Mouse (Mus musculus) intestine, postnatal 0 days (tissue): Measurements from ENCODE around the gene Fut2. TPM values are rescaled to one million over a fixed set of nuclear protein-coding genes. Genes with fewer than 3 reads are reported as not detected.

Experiments used
- ATAC-seq: fragments of 200-750 bp; cut with Nextera tagmentation; 2 replicates; pipeline ENCODE4 v1.8.0; 2017; ENCODE audit warnings: mild to moderate bottlenecking, moderate TSS enrichment, moderate library complexity
- H3K27ac ChIP-seq: fragments of 300-500 bp; sonication (generic); 2 replicates; pipeline ENCODE4 v1.5.1; 2014; ENCODE audit warnings: mild to moderate bottlenecking, low read depth, low read length, moderate library complexity
- H3K27me3 ChIP-seq: fragments of 300-500 bp; sonication (generic); replicated peaks from 2 replicates; pipeline ENCODE4 v1.6.1; 2014; ENCODE audit warnings: low read length, mixed read lengths; ENCODE audit not compliant: control insufficient read depth, insufficient read depth
- H3K36me3 ChIP-seq: fragments of 300-500 bp; sonication (generic); 2 replicates; pipeline ENCODE4 v1.6.1; 2014; ENCODE audit warnings: mild to moderate bottlenecking, moderate library complexity; ENCODE audit not compliant: control insufficient read depth, insufficient read depth
- H3K4me1 ChIP-seq: fragments of 300-500 bp; sonication (generic); replicated peaks from 2 replicates; pipeline ENCODE4 v1.6.1; 2014; ENCODE audit warnings: antibody characterized with exemption, low read length, mixed read lengths; ENCODE audit not compliant: control insufficient read depth, insufficient read depth
- H3K4me2 ChIP-seq: fragments of 300-500 bp; sonication (generic); replicated peaks from 2 replicates; pipeline ENCODE4 v1.6.1; 2014; ENCODE audit warnings: low read depth, mild to moderate bottlenecking, moderate library complexity
- H3K4me3 ChIP-seq: fragments of 300-500 bp; sonication (generic); 2 replicates; pipeline ENCODE4 v1.5.1; 2014; ENCODE audit warnings: low read depth, low read length
- H3K9ac ChIP-seq: fragments of 300-500 bp; sonication (generic); 2 replicates; pipeline ENCODE4 v1.6.1; 2014; ENCODE audit warnings: mild to moderate bottlenecking, low read depth, low read length
- H3K9me3 ChIP-seq: fragments of 300-500 bp; sonication (generic); 2 replicates; pipeline ENCODE4 v1.6.1; 2016; ENCODE audit warnings: mixed run types; ENCODE audit not compliant: control insufficient read depth
- CTCF ChIP-seq: sonication (generic); IDR thresholded peaks from 2 replicates; pipeline ENCODE4 v1.5.1; 2016; ENCODE audit warnings: low read depth, mild to moderate bottlenecking, control low read depth, antibody characterized with exemption, moderate library complexity
- WGBS: fragments of 180-500 bp; shearing (Covaris S2); extraction: QIAGEN DNeasy Blood & Tissue Kit; methylation state at CpG from one replicate; pipeline ENCODE4 v1.1.7; 2014; 5-methylcytosine and 5-hydroxymethylcytosine counted together
- polyA plus RNA-seq: library from polyadenylated mRNA; unstranded; fragments of >200 nt; fragmentation: Nextera tagmentation; extraction: Ambion mirVana; gene quantifications from 2 replicates; pipeline ENCODE4 v1.2.1, GENCODE M21; 2015

The Fut2 gene
- polyA plus RNA-seq, 1 experiment from 2014 or later = 3.6 TPM

DNA sequence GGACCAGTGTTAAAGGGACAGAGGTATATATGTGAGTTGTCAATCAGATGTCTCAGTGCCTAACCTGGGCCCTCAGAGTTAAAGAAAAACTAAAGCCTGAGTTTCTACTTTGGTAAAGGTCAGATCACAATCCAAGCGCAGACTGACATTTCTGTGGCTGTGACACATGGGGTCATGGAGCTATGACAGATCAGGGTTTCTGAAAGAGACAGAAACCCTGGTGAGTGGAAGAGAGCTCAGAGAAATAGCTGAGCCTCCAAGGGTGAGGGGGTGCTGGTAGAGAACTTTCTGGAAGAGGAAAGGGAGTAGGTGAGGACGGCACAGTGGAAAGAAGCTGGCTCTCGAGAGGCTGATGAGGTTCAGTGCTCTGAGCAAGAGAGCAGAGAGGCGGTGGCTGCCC is 19.5 kb downstream of the Fut2 start:
- Histone ChIP-seq H3K4me3 (no peak overlapping the region), H3K4me1 (no peaks in the 10 kb centered on the region), H3K36me3 (no peaks in the 10 kb centered on the region), H3K9ac (no peak overlapping the region), H3K9me3 (no peaks in the 10 kb centered on the region), H3K27me3 (peaks cover 26% of the 10 kb centered on the region; the same call in 1 of the 2 replicates), H3K27ac (no peak overlapping the region), H3K4me2 (no peak overlapping the region)
- WGBS = 83% methylated on average over 4 of the region's 4 CpGs
- ATAC-seq = no peak
- TF ChIP-seq CTCF = no peak

GRCm38 (mm10) chr7:45645591-45645971 is 20.6 kb downstream of the Fut2 start:
- WGBS = 84% methylated on average over 7 of the region's 7 CpGs

DNA sequence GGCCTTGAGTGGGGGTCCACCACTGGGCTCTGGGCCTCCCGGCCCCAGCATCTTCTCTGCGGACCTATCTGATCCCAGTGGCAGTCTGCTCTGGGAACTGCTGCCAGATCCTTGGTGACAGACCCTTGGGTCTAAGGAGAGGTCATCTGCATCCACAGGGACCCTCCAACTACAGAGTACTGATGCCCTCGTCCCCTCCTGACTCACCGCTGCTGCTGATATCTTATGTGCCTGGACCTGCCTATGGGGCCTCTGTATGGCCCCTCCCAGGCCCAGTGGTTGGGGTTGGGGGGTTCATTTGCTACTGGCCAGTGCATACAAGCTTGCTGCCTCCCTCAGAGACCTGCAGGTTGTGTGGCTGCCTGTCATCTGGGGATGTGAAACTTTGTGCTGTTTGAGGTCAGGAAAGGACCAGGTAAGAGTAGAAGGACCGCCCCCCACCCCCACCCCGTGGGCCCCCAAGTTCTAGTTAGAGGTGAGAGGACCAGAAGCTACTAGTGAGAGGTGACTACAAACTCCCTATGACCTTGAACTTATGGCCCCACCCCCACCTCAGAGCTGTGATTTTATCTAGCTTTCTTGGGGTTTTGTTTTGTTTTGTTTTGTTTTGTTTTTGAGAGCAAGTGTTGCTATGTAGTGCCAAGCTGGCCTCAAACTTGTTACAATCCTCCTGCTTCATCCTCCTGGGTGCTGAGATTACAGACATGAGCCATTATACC is 21.2 kb downstream of the Fut2 start:
- no peak for TF ChIP-seq CTCF
- ATAC-seq = no peak
- Histone ChIP-seq H3K4me3 (no peak overlapping the region), H3K4me1 (no peaks in the 10 kb centered on the region), H3K27me3 (peaks cover 33% of the 10 kb centered on the region; the same call in 1 of the 2 replicates), H3K4me2 (peak overlapping the region; percentile 56; the same call in 1 of the 2 replicates), H3K9me3 (no peaks in the 10 kb centered on the region), H3K9ac (no peak overlapping the region), H3K36me3 (no peaks in the 10 kb centered on the region), H3K27ac (no peak overlapping the region)
- WGBS = 74% methylated on average over 6 of the region's 6 CpGs

More at GRCm38 (mm10) chr7:45645591-45645971, 20.6 kb downstream of the Fut2 start:
- Histone ChIP-seq H3K4me1 (no peaks in the 10 kb centered on the region), H3K9me3 (no peaks in the 10 kb centered on the region), H3K27ac (no peak overlapping the region), H3K36me3 (no peaks in the 10 kb centered on the region), H3K4me3 (no peak overlapping the region), H3K4me2 (no peak overlapping the region), H3K27me3 (peaks cover 30% of the 10 kb centered on the region; the same call in 1 of the 2 replicates), H3K9ac (no peak overlapping the region)
- no peak for TF ChIP-seq CTCF
- no peak for ATAC-seq

DNA sequence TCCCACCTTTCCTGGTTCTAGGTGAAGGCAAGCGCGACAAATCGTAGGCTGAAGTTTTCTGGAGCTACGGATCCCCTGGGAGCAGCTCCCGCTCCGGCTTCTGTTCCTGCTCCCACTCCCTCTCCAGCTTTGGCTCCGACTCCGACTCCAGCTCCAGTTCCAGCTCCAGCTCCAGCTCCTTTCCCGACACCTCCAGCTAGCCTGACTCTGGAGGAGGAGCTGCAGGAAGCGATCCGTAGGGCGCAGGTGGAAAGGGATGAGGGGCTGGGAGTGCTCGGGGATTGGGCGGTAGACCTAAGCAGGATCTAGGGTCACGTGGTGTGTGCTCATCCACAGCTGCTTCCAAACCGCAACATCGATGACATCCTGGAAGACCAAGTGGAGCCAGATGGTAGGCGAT is 22.0 kb downstream of the Fut2 start:
- Histone ChIP-seq H3K4me1 (no peaks in the 10 kb centered on the region), H3K4me3 (peak overlapping the region; percentile 25), H3K9ac (peak overlapping the region; percentile 22; the same call in 1 of the 2 replicates), H3K9me3 (no peaks in the 10 kb centered on the region), H3K36me3 (no peaks in the 10 kb centered on the region), H3K27me3 (peaks cover 40% of the 10 kb centered on the region; the same call in 1 of the 2 replicates), H3K27ac (peak overlapping the region; percentile 77), H3K4me2 (peak overlapping the region; percentile 56)
- TF ChIP-seq CTCF = no peak
- 21% methylated on average over 18 of the region's 18 CpGs for WGBS
- ATAC-seq = no peak

GRCm38 (mm10) chr7:45643441-45644178 is 22.6 kb downstream of the Fut2 start:
- TF ChIP-seq CTCF = no peak
- WGBS = 7% methylated on average over 28 of the region's 28 CpGs
- peaks cover 43% of the 10 kb centered on the region; the same call in 1 of the 2 replicates for H3K27me3 ChIP-seq
- peak overlapping the region; percentile 25 for H3K4me3 ChIP-seq
- H3K4me2 ChIP-seq = peak overlapping the region; percentile 56
- H3K4me1 ChIP-seq = no peaks in the 10 kb centered on the region
- ATAC-seq = peak; percentile 82
- H3K27ac ChIP-seq = peak overlapping the region; percentile 77
- no peaks in the 10 kb centered on the region for H3K9me3 ChIP-seq
- H3K36me3 ChIP-seq = no peaks in the 10 kb centered on the region
- peak overlapping the region; percentile 22; the same call in 1 of the 2 replicates for H3K9ac ChIP-seq

GRCm38 (mm10) chr7:45642503-45643255 is 23.5 kb downstream of the Fut2 start:
- WGBS = 42% methylated on average over 16 of the region's 16 CpGs
- Histone ChIP-seq H3K36me3 (no peaks in the 10 kb centered on the region), H3K9me3 (no peaks in the 10 kb centered on the region), H3K9ac (0 out of 2 replicates have a peak overlapping the region, but pooled peaks have one; percentile 19), H3K4me1 (no peaks in the 10 kb centered on the region), H3K27ac (peak overlapping the region; percentile 51; the same call in 1 of the 2 replicates), H3K4me3 (peak overlapping the region; percentile 25), H3K27me3 (peaks cover 43% of the 10 kb centered on the region; the same call in 1 of the 2 replicates), H3K4me2 (peak overlapping the region; percentile 56)
- TF ChIP-seq CTCF = no peak
- no peak for ATAC-seq
